Mouse (Mus musculus) thymus, adult 2 months (tissue): Measurements from ENCODE around the gene Usp37. TPM values are rescaled to one million over a fixed set of nuclear protein-coding genes. Genes with fewer than 3 reads are reported as not detected.

Experiments
- DNase-seq: peaks from one replicate; pipeline ENCODE4 v3.0.0; 2021
- H3K27ac ChIP-seq: fragments of 200-500 bp; 2 replicates; pipeline ENCODE4 v1.5.1; 2012; ENCODE audit warnings: low read length, control low read depth; ENCODE audit not compliant: control insufficient read depth, insufficient read depth
- H3K27me3 ChIP-seq: fragments of 200-500 bp; 2 replicates; pipeline ENCODE4 v1.6.1; 2012; ENCODE audit warnings: mild to moderate bottlenecking, low read length, moderate library complexity, mixed read lengths; ENCODE audit not compliant: control insufficient read depth, insufficient read depth
- H3K36me3 ChIP-seq: fragments of 200-500 bp; 2 replicates; pipeline ENCODE4 v1.6.1; 2012; ENCODE audit warnings: mild to moderate bottlenecking, low read length, moderate library complexity; ENCODE audit not compliant: control insufficient read depth, insufficient read depth
- H3K4me1 ChIP-seq: fragments of 200-500 bp; replicated peaks from 2 replicates; pipeline ENCODE4 v1.6.1; 2012; ENCODE audit warnings: low read length; ENCODE audit not compliant: control insufficient read depth, insufficient read depth
- H3K4me3 ChIP-seq: fragments of 200-500 bp; 2 replicates; pipeline ENCODE4 v1.5.1; 2012; ENCODE audit warnings: mild to moderate bottlenecking, low read length, control low read depth, moderate library complexity; ENCODE audit not compliant: control insufficient read depth, insufficient read depth
- CTCF ChIP-seq: fragments of 200-500 bp; IDR thresholded peaks from 2 replicates; pipeline ENCODE4 v1.5.1; 2012; ENCODE audit warnings: mild to moderate bottlenecking, control low read depth, low read length, moderate library complexity, borderline replicate concordance; ENCODE audit not compliant: control insufficient read depth, poor library complexity, insufficient read depth; ENCODE audit errors: extremely low read depth
- POLR2A ChIP-seq: fragments of 200-500 bp; IDR thresholded peaks from 2 replicates; pipeline ENCODE4 v1.6.1; 2012; ENCODE audit warnings: mild to moderate bottlenecking, low read length, control low read depth, moderate library complexity; ENCODE audit not compliant: control insufficient read depth, poor library complexity, insufficient read depth; ENCODE audit errors: extremely low read depth
- WGBS: fragments of 180-500 bp; shearing (Covaris S2); methylation state at CpG from one replicate; pipeline ENCODE4 v1.1.7; 2018; 5-methylcytosine and 5-hydroxymethylcytosine counted together
- polyA plus RNA-seq: library from polyadenylated mRNA; depleted of rRNA; stranded (reverse); fragments of >200 nt; gene quantifications from 2 replicates; pipeline ENCODE4 v1.2.3, GENCODE M21; 2012

Gene Usp37
- polyA plus RNA-seq, 1 experiment, result 7.3 TPM

GRCm38 (mm10) chr1:74423147-74423546 lies 120.9 kb downstream of the Usp37 start:
- Histone ChIP-seq H3K27me3 (no peaks in the 10 kb centered on the region), H3K27ac (no peak overlapping the region), H3K4me1 (no peaks in the 10 kb centered on the region; the same call in 1 of the 2 replicates), H3K36me3 (no peaks in the 10 kb centered on the region), H3K4me3 (no peak overlapping the region)
- no peak for DNase-seq
- TF ChIP-seq CTCF, result no peak
- no peak for TF ChIP-seq POLR2A
- 94% methylated on average over 8 of the region's 8 CpGs for WGBS

- TF ChIP-seq POLR2A (no peak), CTCF (no peak)
- Histone ChIP-seq H3K4me1 (no peaks in the 10 kb centered on the region), H3K36me3 (no peaks in the 10 kb centered on the region), H3K27me3 (no peaks in the 10 kb centered on the region), H3K4me3 (no peak overlapping the region), H3K27ac (no peak overlapping the region)
- no peak for DNase-seq
- 94% methylated on average over 9 of the region's 9 CpGs for WGBS
Observed at GRCm38 (mm10) chr1:74419440-74419794, 124.7 kb downstream of the Usp37 start.

GRCm38 (mm10) chr1:74418747-74419439 lies 125.2 kb downstream of the Usp37 start:
- DNase-seq, result no peak
- Histone ChIP-seq H3K36me3 (no peaks in the 10 kb centered on the region), H3K4me1 (no peaks in the 10 kb centered on the region), H3K27ac (no peak overlapping the region), H3K4me3 (no peak overlapping the region), H3K27me3 (no peaks in the 10 kb centered on the region)
- TF ChIP-seq CTCF, result no peak
- no peak for TF ChIP-seq POLR2A
- WGBS, result 93% methylated on average over 17 of the region's 17 CpGs

- Histone ChIP-seq H3K36me3 (no peaks in the 10 kb centered on the region), H3K4me3 (no peak overlapping the region), H3K27ac (no peak overlapping the region), H3K27me3 (no peaks in the 10 kb centered on the region), H3K4me1 (no peaks in the 10 kb centered on the region)
- DNase-seq, result no peak
- TF ChIP-seq POLR2A (no peak), CTCF (no peak)
- whole genome bisulfite sequencing, result 52% methylated on average over 4 of the region's 4 CpGs
Observed at GRCm38 (mm10) chr1:74415143-74415542, 128.9 kb downstream of the Usp37 start.

GRCm38 (mm10) chr1:74412711-74413110 lies 131.4 kb downstream of the Usp37 start:
- Histone ChIP-seq H3K27me3 (no peaks in the 10 kb centered on the region), H3K36me3 (no peaks in the 10 kb centered on the region), H3K4me1 (0 out of 2 replicates have a peak, but pooled peaks cover 3% of the 10 kb centered on the region), H3K4me3 (no peak overlapping the region), H3K27ac (no peak overlapping the region)
- no peak for DNase-seq
- WGBS, result 89% methylated on average over 8 of the region's 8 CpGs
- TF ChIP-seq POLR2A, result no peak
- TF ChIP-seq CTCF, result no peak

- TF ChIP-seq CTCF, result no peak
- no peak for TF ChIP-seq POLR2A
- H3K27ac ChIP-seq, result no peak overlapping the region
- 84% methylated on average over 2 of the region's 2 CpGs for WGBS
Observed at GRCm38 (mm10) chr1:74411753-74412325, 132.2 kb downstream of the Usp37 start.

More at GRCm38 (mm10) chr1:74411753-74412325, 132.2 kb downstream of the Usp37 start:
- Histone ChIP-seq H3K27me3 (no peaks in the 10 kb centered on the region), H3K36me3 (no peaks in the 10 kb centered on the region), H3K4me1 (0 out of 2 replicates have a peak, but pooled peaks cover 3% of the 10 kb centered on the region), H3K4me3 (no peak overlapping the region)
- DNase-seq, result no peak
